Mouse (Mus musculus): ENCODE results near the gene Sun2. TPM values are rescaled to one million over a fixed set of nuclear protein-coding genes. Genes with fewer than 3 reads are reported as not detected.

Gene Sun2
- polyA plus RNA-seq (2015; fragmentation: Nextera tagmentation; extraction: Ambion mirVana): 6.4 and 7.2 TPM in 2 replicates

DNA sequence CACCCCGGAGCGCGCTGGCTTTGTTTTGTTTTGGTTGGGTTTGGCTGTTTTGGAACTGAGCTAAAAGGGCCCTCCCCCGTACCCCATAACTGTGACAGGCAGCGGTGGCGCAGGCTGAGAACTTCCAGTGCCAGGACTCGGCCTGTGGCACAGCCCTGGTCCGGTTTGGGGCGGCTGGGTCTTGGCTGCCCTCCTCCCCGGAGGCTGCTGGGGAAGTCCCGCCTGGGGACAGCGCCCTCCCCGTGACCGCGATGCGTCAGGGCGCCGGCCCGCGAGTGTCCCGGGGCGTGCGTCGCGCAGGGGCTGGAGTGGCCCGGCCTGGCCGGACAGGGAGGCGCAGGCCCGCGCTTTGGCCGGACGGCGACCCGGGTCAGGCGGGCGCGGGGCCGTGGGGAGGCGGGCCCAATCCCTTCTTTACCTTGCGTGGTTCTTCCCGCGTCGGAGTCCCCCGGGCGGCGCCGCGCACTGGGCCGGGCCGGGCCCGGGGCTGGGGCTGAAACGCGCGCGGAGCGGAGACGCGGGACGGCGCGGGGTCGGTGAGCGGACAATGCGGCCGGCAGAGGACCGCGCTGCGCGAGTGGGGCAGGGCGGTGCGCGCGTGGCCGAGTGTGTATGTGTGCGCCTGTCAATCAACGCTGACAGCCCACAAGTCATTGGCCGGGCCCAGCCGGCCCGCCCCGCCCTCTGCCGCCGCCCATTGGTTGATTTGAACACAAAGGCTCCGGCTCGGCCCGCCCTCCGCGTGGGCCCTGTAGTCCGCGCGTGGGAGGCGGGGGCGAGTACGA lies at the start of gene Sun2:
Gene Sun2 (minus strand): TSS at position 616 of the 785 bp plus-strand sequence.
- WGBS: under 1% methylated on average over 90 of the region's 93 CpGs
- Histone ChIP-seq H3K4me1 (replicated peaks) (peaks cover 33% of the 10 kb centered on the region), H3K4me3 (peak within 1 kb of the TSS; percentile 83), H3K27ac (replicated peaks) (peak within 1 kb of the TSS; percentile 75), H3K36me3 (peaks cover 20% of the 10 kb centered on the region), H3K9ac (peak within 1 kb of the TSS; percentile 89), H3K9me3 (no peaks in the 10 kb centered on the region), H3K27me3 (no peaks in the 10 kb centered on the region), H3K4me2 (peak within 1 kb of the TSS; percentile 62)
- peak; percentile 96 for ATAC-seq (ENCODE audit: low FRiP score, low read depth)

DNA sequence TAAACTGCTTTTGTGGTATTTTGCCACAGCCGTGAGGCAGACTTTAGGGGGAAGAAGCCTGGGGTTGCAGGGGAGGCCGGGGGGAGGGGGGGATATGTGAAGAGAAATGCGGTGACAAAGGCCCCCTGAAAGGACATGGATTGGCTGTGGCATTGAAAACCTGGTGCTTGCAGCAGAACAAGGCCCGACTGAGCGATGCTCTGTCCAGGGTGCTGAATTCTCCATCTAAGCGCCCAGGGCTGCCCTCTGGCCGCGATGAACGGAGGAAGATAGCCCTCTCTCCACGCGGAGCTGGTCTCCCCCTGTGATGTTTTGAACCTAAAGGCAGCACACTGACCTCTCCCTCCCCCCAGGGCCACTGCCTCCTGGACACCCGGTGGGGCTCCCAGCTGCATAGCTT lies 49.2 kb upstream of the Sun2 start:
- Histone ChIP-seq H3K27ac (replicated peaks) (no peak overlapping the region), H3K27me3 (peaks cover 4% of the 10 kb centered on the region; the same call in 1 of the 2 replicates), H3K4me1 (replicated peaks) (peaks cover 12% of the 10 kb centered on the region; the same call in 1 of the 2 replicates), H3K9me3 (no peaks in the 10 kb centered on the region), H3K4me2 (no peak overlapping the region), H3K36me3 (peaks cover 22% of the 10 kb centered on the region), H3K9ac (no peak overlapping the region), H3K4me3 (no peak overlapping the region)
- no peak for ATAC-seq (ENCODE audit: low FRiP score, low read depth)
- WGBS: 10% methylated on average over 12 of the region's 12 CpGs

DNA sequence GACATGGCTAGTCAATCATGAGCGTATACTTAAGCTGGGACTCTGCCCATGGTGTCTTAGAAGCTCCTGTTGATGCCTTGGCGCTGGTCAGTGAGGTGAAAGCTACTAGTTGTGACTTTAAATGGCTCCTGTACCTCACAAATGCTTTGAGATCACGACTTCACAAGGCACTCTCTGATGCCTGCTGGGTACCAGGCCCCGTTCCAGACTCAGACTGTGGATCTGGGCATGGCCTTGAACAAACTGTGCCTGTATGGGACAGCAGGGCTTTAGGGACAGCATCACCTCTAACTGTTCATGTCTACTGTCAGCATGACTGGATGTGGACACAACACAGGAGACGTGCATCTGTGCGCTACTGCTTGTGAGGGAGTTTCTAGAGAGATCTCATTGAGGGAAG lies 48.6 kb upstream of the Sun2 start:
- peaks cover 7% of the 10 kb centered on the region; the same call in 1 of the 2 replicates for H3K4me1 ChIP-seq (replicated peaks)
- no peak overlapping the region for H3K4me2 ChIP-seq
- peaks cover 22% of the 10 kb centered on the region for H3K36me3 ChIP-seq
- peaks cover 4% of the 10 kb centered on the region; the same call in 1 of the 2 replicates for H3K27me3 ChIP-seq
- 84% methylated on average over 6 of the region's 6 CpGs for WGBS
- no peak overlapping the region for H3K4me3 ChIP-seq
- ATAC-seq (ENCODE audit: low FRiP score, low read depth): no peak
- no peaks in the 10 kb centered on the region for H3K9me3 ChIP-seq
- no peak overlapping the region for H3K27ac ChIP-seq (replicated peaks)
- no peak overlapping the region for H3K9ac ChIP-seq

DNA sequence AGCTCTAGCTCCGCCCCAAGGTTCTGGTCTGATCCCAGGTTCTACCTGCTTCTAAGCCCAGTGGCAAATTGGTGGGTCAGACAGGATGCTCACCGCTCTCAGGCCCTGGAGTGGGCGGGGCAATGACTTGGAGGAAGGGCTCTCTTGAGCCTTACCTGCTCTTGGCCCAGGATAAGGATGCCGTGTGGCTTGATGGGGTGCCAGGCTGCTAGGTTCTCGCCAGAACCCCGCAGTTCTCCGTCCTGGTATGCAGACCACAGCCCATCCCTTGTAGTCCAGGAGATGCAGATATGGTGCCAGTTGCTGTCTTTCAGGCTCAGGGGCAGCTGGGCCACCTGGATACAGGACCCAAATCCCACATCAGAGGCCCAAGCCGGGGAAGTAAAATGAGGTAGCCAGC lies 47.8 kb upstream of the Sun2 start:
- Histone ChIP-seq H3K9ac (no peak overlapping the region), H3K27me3 (peaks cover 4% of the 10 kb centered on the region; the same call in 1 of the 2 replicates), H3K9me3 (no peaks in the 10 kb centered on the region), H3K36me3 (peaks cover 22% of the 10 kb centered on the region), H3K4me1 (replicated peaks) (peaks cover 6% of the 10 kb centered on the region; the same call in 1 of the 2 replicates), H3K4me3 (no peak overlapping the region), H3K27ac (replicated peaks) (no peak overlapping the region), H3K4me2 (no peak overlapping the region)
- ATAC-seq (ENCODE audit: low FRiP score, low read depth): no peak
- WGBS: 53% methylated on average over 8 of the region's 8 CpGs

DNA sequence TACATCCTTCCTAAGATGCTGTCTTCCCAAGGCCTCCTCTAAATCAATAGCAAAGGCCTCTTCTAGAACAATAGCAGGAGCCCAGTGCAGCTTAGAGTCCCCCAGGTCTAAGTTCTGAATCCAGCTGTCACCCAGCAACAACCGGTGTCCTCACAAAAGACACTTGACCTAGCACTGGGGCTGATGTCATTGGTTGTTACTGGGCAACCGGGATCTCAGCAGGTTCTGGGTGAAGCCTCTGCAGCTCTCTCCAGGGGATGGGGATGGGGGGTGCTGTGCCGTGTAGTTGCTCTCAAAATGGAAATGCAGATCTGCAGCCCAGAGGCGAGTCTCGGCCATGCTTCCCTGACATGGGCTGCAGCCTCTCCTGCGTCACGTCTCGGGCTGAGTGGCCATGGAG lies 45.5 kb upstream of the Sun2 start:
- Histone ChIP-seq H3K36me3 (peaks cover 16% of the 10 kb centered on the region), H3K4me1 (replicated peaks) (peaks cover 6% of the 10 kb centered on the region; the same call in 1 of the 2 replicates), H3K9ac (no peak overlapping the region), H3K4me3 (no peak overlapping the region), H3K9me3 (no peaks in the 10 kb centered on the region), H3K27me3 (peaks cover 3% of the 10 kb centered on the region; the same call in 1 of the 2 replicates), H3K27ac (replicated peaks) (peak overlapping the region; percentile 14; the same call in 1 of the 2 replicates), H3K4me2 (no peak overlapping the region)
- ATAC-seq (ENCODE audit: low FRiP score, low read depth): no peak
- WGBS: 34% methylated on average over 8 of the region's 8 CpGs

GRCm38 (mm10) chr15:79785056-79785455 lies 42.7 kb upstream of the Sun2 start:
- no peak overlapping the region for H3K9ac ChIP-seq
- H3K27ac ChIP-seq (replicated peaks): no peak overlapping the region
- H3K4me2 ChIP-seq: no peak overlapping the region
- 81% methylated on average over 1 of the region's 1 CpGs for WGBS
- H3K4me1 ChIP-seq (replicated peaks): peaks cover 6% of the 10 kb centered on the region; the same call in 1 of the 2 replicates
- H3K9me3 ChIP-seq: no peaks in the 10 kb centered on the region
- H3K36me3 ChIP-seq: peaks cover 7% of the 10 kb centered on the region
- no peak overlapping the region for H3K4me3 ChIP-seq
- no peak for ATAC-seq (ENCODE audit: low FRiP score, low read depth)
- H3K27me3 ChIP-seq: no peaks in the 10 kb centered on the region

DNA sequence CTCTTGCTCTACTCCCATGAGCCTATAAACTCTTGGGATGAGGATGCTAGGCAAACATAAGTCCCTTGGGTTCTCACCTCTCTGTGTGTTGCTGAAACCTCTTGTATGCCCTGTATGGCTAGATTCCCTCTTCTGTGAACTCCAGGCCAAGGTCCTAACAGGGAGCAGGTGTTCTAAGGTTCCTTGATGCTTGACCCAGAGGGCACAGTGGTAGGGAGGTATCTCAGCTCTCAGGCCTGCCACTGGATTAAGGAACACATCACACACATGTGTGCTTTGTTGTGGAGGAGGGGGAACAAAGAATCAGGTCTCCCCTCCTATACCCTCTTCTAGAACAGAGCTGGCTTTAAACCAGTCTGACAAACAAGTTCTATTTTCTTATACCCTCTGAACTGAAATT lies 35.4 kb upstream of the Sun2 start, which contains the start of gene Dnal4:
Gene Dnal4 (minus strand): TSS at position 101 of the 400 bp plus-strand sequence.
- Histone ChIP-seq H3K4me3 (no peak within 1 kb of the TSS), H3K4me1 (replicated peaks) (peaks cover 21% of the 10 kb centered on the region), H3K9me3 (no peaks in the 10 kb centered on the region), H3K27me3 (no peaks in the 10 kb centered on the region), H3K4me2 (no peak within 1 kb of the TSS), H3K9ac (no peak within 1 kb of the TSS), H3K36me3 (no peaks in the 10 kb centered on the region), H3K27ac (replicated peaks) (no peak within 1 kb of the TSS)
- ATAC-seq (ENCODE audit: low FRiP score, low read depth): no peak

- Histone ChIP-seq H3K4me2 (no peak overlapping the region), H3K4me3 (no peak overlapping the region), H3K27ac (replicated peaks) (no peak overlapping the region), H3K9ac (no peak overlapping the region), H3K36me3 (no peaks in the 10 kb centered on the region), H3K9me3 (no peaks in the 10 kb centered on the region), H3K4me1 (replicated peaks) (peaks cover 35% of the 10 kb centered on the region), H3K27me3 (no peaks in the 10 kb centered on the region)
- no peak for ATAC-seq (ENCODE audit: low FRiP score, low read depth)
- WGBS: 74% methylated on average over 7 of the region's 7 CpGs
Measured at GRCm38 (mm10) chr15:79775662-79776061, 33.3 kb upstream of the Sun2 start.

GRCm38 (mm10) chr15:79774117-79775027 lies 32.0 kb upstream of the Sun2 start:
- H3K4me1 ChIP-seq (replicated peaks): peaks cover 40% of the 10 kb centered on the region
- WGBS: under 1% methylated on average over 50 of the region's 50 CpGs

GRCm38 (mm10) chr15:79770629-79771240 lies 28.4 kb upstream of the Sun2 start:
- Histone ChIP-seq H3K4me1 (replicated peaks) (peaks cover 54% of the 10 kb centered on the region), H3K27me3 (no peaks in the 10 kb centered on the region), H3K27ac (replicated peaks) (no peak overlapping the region), H3K36me3 (no peaks in the 10 kb centered on the region), H3K4me2 (no peak overlapping the region), H3K9me3 (no peaks in the 10 kb centered on the region), H3K9ac (no peak overlapping the region), H3K4me3 (no peak overlapping the region)
- ATAC-seq (ENCODE audit: low FRiP score, low read depth): no peak
- 66% methylated on average over 21 of the region's 21 CpGs for WGBS

More at GRCm38 (mm10) chr15:79774117-79775027, 32.0 kb upstream of the Sun2 start:
- Histone ChIP-seq H3K9ac (peak overlapping the region; percentile 93), H3K36me3 (no peaks in the 10 kb centered on the region), H3K27ac (replicated peaks) (peak overlapping the region; percentile 81), H3K27me3 (no peaks in the 10 kb centered on the region), H3K4me3 (peak overlapping the region; percentile 89), H3K9me3 (no peaks in the 10 kb centered on the region), H3K4me2 (peak overlapping the region; percentile 75)
- peak; percentile 99 for ATAC-seq (ENCODE audit: low FRiP score, low read depth)

DNA sequence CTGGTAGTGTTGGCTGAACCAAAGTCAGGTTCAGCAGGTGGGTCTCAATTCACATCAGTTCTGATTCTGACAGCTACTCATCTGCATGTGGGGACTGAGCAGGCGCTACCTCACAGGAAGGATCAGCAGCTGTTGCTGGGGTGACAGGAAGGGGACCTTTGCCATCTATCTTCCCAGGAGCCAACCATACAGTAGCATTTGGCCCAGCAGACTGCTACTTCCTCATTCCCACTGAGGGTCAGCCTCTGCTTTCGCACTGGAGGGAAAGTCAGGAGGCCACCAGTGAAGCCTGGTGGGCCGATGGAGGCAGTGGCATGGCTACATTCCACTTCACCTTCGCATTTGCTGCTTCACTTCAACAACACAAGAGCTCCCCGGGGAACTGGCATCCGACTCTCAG lies 26.0 kb upstream of the Sun2 start:
- H3K36me3 ChIP-seq: peaks cover under 1% of the 10 kb centered on the region
- no peaks in the 10 kb centered on the region for H3K9me3 ChIP-seq
- no peak overlapping the region for H3K9ac ChIP-seq
- no peak overlapping the region for H3K4me2 ChIP-seq
- H3K27ac ChIP-seq (replicated peaks): no peak overlapping the region
- no peak overlapping the region for H3K4me3 ChIP-seq
- peaks cover 58% of the 10 kb centered on the region for H3K4me1 ChIP-seq (replicated peaks)
- no peaks in the 10 kb centered on the region for H3K27me3 ChIP-seq
- 54% methylated on average over 6 of the region's 6 CpGs for WGBS
- no peak for ATAC-seq (ENCODE audit: low FRiP score, low read depth)

Measured in hindbrain, embryonic 15.5 days (tissue).